Mouse (Mus musculus): ENCODE measurements around the gene Etfa.

DNA sequence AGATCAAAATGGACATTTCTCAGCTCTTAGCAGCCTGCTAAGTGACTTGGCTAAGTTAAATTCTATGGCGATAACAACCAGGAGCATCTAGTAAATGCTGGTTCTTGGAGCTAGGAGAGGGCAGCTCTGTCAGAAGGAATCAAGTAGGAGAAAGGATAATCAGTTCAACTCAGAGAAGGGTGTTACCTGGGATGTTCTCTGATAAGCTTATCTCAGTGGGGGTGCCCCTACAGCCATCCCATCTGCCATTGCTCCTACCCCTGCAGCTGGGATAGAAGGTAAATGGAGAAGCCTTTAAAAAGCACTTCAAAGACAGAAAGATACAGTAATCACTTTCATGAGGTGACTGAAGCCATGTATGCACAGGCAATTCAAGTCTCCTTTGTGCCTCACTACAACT is 59.1 kb downstream of the Etfa start:
- TF ChIP-seq CTCF (IDR thresholded peaks at IDR 0.05; ENCODE audit: control insufficient read depth, insufficient read depth, low read length) (no peak), POLR2A (IDR thresholded peaks at IDR 0.05; ENCODE audit: borderline replicate concordance, control insufficient read depth, low read depth, low read length) (no peak)

Measured in bone marrow, adult 2 months (tissue).